Mouse (Mus musculus) MN1 (cell line): ENCODE data around the gene Olfr611.
"Not testable (repeated sequence)": the region's sequence is repeated elsewhere in the genome, so short reads cannot be mapped to it uniquely, and the experiment has no call there.

Experiments
- DNase-seq: peaks from one replicate; pipeline ENCODE4 v3.0.0-alpha.2; 2016; ENCODE audit warnings: low spot score

Gene Olfr611

GRCm38 (mm10) chr7:103520746-103521145 is at the start of gene Olfr611:
Gene Olfr611, minus strand, starts transcription at chr7:103520846.
- DNase-seq = not testable (repeated sequence)

DNA sequence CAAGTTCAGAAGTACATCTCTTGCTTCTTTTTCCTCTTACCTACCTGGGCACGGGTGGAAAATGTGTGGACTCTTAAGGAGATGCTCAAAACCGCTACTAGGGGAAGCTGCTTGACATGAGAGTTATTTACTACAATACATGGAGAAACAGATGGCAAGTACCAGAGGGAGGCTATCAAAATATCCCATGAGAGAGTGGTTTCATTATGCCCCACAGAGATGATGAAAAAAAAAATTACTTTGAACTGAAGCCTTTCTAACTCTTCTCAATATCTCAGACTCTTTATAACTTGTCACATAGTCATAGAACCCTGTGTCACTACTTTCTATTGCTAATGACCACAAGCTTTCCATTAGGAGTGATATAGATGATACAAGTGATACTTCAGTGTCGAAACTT is 48.4 kb upstream of the Olfr611 start, which contains the start of gene Olfr616:
Gene Olfr616 (minus strand): TSS at position 101 of the 400 bp plus-strand sequence.
- DNase-seq = no peak

DNA sequence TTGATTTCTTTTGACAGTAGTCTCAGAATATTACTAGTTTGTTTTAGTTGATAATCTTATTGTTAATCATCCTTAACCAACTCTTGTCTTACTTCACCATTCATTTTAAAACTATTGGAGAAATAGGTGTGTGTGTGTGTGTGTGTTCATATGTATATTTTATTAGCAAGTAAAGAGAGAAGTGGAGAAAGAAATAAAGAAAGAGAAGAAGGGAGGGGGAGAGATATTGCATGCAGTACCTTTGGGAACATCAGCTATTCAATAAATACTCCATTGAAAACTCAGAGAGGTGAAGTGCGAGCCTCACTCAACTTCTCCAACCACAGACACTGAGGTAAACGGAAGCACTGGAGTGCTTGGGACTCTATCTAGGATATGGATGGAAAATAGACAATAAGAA is 35.1 kb upstream of the Olfr611 start, which contains the start of gene Olfr615:
Gene Olfr615 (plus strand): TSS at position 301 of the 400 bp plus-strand sequence.
- DNase-seq = no peak

- no peak for DNase-seq
Measured at GRCm38 (mm10) chr7:103547774-103548173, 27.1 kb upstream of the Olfr611 start, which contains the start of gene Olfr613. Gene Olfr613, plus strand, starts transcription at chr7:103548074.

GRCm38 (mm10) chr7:103542617-103543016 is 22.0 kb upstream of the Olfr611 start, which contains the start of gene Olfr612:
Gene Olfr612, minus strand, starts transcription at chr7:103542717.
- not testable (repeated sequence) for DNase-seq

GRCm38 (mm10) chr7:103512022-103512421 is 8.6 kb downstream of the Olfr611 start, which contains the start of gene Olfr610:
Gene Olfr610, minus strand, starts transcription at chr7:103512122.
- DNase-seq = no peak

- DNase-seq = no peak
Measured at GRCm38 (mm10) chr7:103497962-103498361, 22.7 kb downstream of the Olfr611 start, which contains the start of gene Olfr609. Gene Olfr609, minus strand, starts transcription at chr7:103498062.

GRCm38 (mm10) chr7:103477106-103477505 is 43.5 kb downstream of the Olfr611 start:
- DNase-seq = not testable (repeated sequence)

- no peak for DNase-seq
Measured at GRCm38 (mm10) chr7:103469577-103469976, 51.1 kb downstream of the Olfr611 start, which contains the start of gene Olfr608. Gene Olfr608, plus strand, starts transcription at chr7:103469877.
